Mouse (Mus musculus) heart, embryonic 15.5 days (tissue): ENCODE data around the gene Tango2. TPM values are rescaled to one million over a fixed set of nuclear protein-coding genes. Genes with fewer than 3 reads are reported as not detected.

Experiments
- ATAC-seq: fragments of 200-750 bp; cut with Nextera tagmentation; replicated peaks from 2 replicates; pipeline ENCODE4 v1.8.0; 2017; ENCODE audit warnings: low read depth, moderate TSS enrichment; ENCODE audit not compliant: insufficient number of reproducible peaks, insufficient read depth, low FRiP score
- H3K27ac ChIP-seq: fragments of 300-500 bp; sonication (generic); 2 replicates; pipeline ENCODE4 v1.5.1; 2015; ENCODE audit warnings: mild to moderate bottlenecking, inconsistent platforms
- H3K27me3 ChIP-seq: fragments of 300-500 bp; sonication (generic); 2 replicates; pipeline ENCODE4 v1.6.1; 2015; ENCODE audit warnings: inconsistent platforms
- H3K36me3 ChIP-seq: fragments of 300-500 bp; sonication (generic); 2 replicates; pipeline ENCODE4 v1.6.1; 2015; ENCODE audit warnings: mild to moderate bottlenecking, inconsistent platforms
- H3K4me1 ChIP-seq: fragments of 300-500 bp; sonication (generic); replicated peaks from 2 replicates; pipeline ENCODE4 v1.6.1; 2015; ENCODE audit warnings: inconsistent platforms
- H3K4me2 ChIP-seq: fragments of 300-500 bp; sonication (generic); 2 replicates; pipeline ENCODE4 v1.6.1; 2015; ENCODE audit warnings: inconsistent platforms, mild to moderate bottlenecking, moderate library complexity
- H3K4me3 ChIP-seq: fragments of 300-500 bp; sonication (generic); 2 replicates; pipeline ENCODE4 v1.5.1; 2015; ENCODE audit warnings: mild to moderate bottlenecking, inconsistent platforms
- H3K9ac ChIP-seq: fragments of 300-500 bp; sonication (generic); 2 replicates; pipeline ENCODE4 v1.6.1; 2015; ENCODE audit warnings: mild to moderate bottlenecking, inconsistent platforms
- H3K9me3 ChIP-seq: fragments of 300-500 bp; sonication (generic); replicated peaks from 2 replicates; pipeline ENCODE4 v1.6.1; 2016; ENCODE audit warnings: inconsistent platforms
- WGBS: fragments of 180-500 bp; shearing (Covaris S2); methylation state at CpG from one replicate; pipeline ENCODE4 v1.1.7; 2015; ENCODE audit warnings: mixed read lengths; 5-methylcytosine and 5-hydroxymethylcytosine counted together
- polyA plus RNA-seq: library from polyadenylated mRNA; unstranded; fragments of >200 nt; fragmentation: Nextera tagmentation; extraction: Ambion mirVana; gene quantifications from 2 replicates; pipeline ENCODE4 v1.2.1, GENCODE M21; 2015

The Tango2 gene
- 61.4 and 61.5 TPM in 2 replicates for polyA plus RNA-seq

- WGBS = under 1% methylated on average over 42 of the region's 44 CpGs
- Histone ChIP-seq H3K27ac (peak within 1 kb of the TSS; percentile 28), H3K4me3 (peak within 1 kb of the TSS; percentile 74)
These were observed at the start of gene Tango2, which contains the start of gene Arvcf for GRCm38 (mm10) chr16:18347931-18348600. Gene Tango2 (minus strand): TSS chr16:18348103. Gene Arvcf (plus strand): TSS chr16:18348182.

GRCm38 (mm10) chr16:18396791-18397621 is 49.1 kb upstream of the Tango2 start:
- Histone ChIP-seq H3K9ac (no peak overlapping the region), H3K36me3 (peaks cover 43% of the 10 kb centered on the region), H3K9me3 (no peaks in the 10 kb centered on the region), H3K4me2 (no peak overlapping the region), H3K4me3 (no peak overlapping the region), H3K27me3 (no peaks in the 10 kb centered on the region), H3K27ac (peak overlapping the region; percentile 95), H3K4me1 (peaks cover 57% of the 10 kb centered on the region)
- 94% methylated on average over 27 of the region's 27 CpGs for WGBS
- ATAC-seq = no peak

More at GRCm38 (mm10) chr16:18347931-18348600, at the start of gene Tango2, which contains the start of gene Arvcf:
- H3K36me3 ChIP-seq = no peaks in the 10 kb centered on the region
- peak; percentile 84 for ATAC-seq
- no peaks in the 10 kb centered on the region for H3K9me3 ChIP-seq
- peak within 1 kb of the TSS; percentile 97 for H3K4me2 ChIP-seq
- peak within 1 kb of the TSS; percentile 70 for H3K9ac ChIP-seq
- H3K27me3 ChIP-seq = peaks cover 22% of the 10 kb centered on the region
- peaks cover 30% of the 10 kb centered on the region for H3K4me1 ChIP-seq

GRCm38 (mm10) chr16:18396201-18396600 is 48.3 kb upstream of the Tango2 start:
- Histone ChIP-seq H3K9me3 (no peaks in the 10 kb centered on the region), H3K9ac (peak overlapping the region; percentile 22; the same call in 1 of the 2 replicates), H3K27me3 (no peaks in the 10 kb centered on the region), H3K4me2 (peak overlapping the region; percentile 37), H3K4me3 (no peak overlapping the region), H3K27ac (peak overlapping the region; percentile 95), H3K36me3 (peaks cover 35% of the 10 kb centered on the region), H3K4me1 (peaks cover 57% of the 10 kb centered on the region)
- 51% methylated on average over 2 of the region's 2 CpGs for WGBS
- ATAC-seq = no peak

GRCm38 (mm10) chr16:18395620-18396036 is 47.7 kb upstream of the Tango2 start:
- H3K36me3 ChIP-seq = peaks cover 35% of the 10 kb centered on the region
- peaks cover 51% of the 10 kb centered on the region for H3K4me1 ChIP-seq
- H3K9me3 ChIP-seq = no peaks in the 10 kb centered on the region
- peak overlapping the region; percentile 95 for H3K27ac ChIP-seq
- 24% methylated on average over 6 of the region's 7 CpGs for WGBS
- no peaks in the 10 kb centered on the region for H3K27me3 ChIP-seq
- H3K4me3 ChIP-seq = no peak overlapping the region
- ATAC-seq = peak; percentile 37
- peak overlapping the region; percentile 22 for H3K9ac ChIP-seq
- H3K4me2 ChIP-seq = peak overlapping the region; percentile 37

DNA sequence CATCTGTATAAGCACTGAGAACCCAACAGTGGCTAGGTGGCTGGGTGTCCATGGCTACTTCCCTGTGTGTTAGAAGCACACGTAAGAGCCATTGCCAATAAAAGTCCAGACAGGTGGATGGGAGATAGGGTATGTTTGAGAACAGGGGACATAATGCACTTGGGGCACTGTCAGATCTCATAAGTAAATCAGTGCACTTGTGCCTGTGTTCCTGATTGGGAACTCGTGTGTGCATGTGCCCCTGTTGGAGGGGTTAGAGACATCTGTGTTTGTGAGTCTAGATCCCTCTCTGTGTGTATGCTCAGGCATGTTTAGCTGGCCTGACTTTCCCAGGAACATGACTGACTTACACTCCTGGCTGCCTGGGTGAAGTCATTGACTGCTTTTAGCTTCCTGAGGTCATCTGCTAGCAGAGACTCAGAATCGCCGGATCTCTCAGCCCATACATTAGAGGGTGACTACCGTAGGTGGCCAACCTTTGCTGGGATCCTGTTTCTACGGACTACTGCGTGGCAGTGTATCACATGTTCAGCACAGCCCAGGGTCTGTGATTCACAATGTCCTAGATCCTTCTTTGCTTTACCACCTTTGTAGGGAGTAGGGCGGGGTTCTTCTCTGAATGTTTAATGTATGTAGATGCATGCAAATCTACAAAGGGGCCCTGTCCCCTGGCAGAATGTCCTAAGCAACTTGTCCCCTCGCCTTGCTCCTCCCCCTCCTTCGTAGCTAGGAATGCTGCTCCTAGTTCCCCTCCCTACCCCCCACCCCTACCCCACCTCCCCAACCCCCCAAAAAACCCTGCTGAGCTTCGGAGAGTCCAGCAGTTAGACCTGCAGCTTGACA is 47.1 kb upstream of the Tango2 start:
- H3K27ac ChIP-seq = peak overlapping the region; percentile 95
- H3K9ac ChIP-seq = peak overlapping the region; percentile 42
- H3K9me3 ChIP-seq = no peaks in the 10 kb centered on the region
- 0 out of 2 replicates have a peak overlapping the region, but pooled peaks have one; percentile 11 for H3K4me3 ChIP-seq
- H3K4me2 ChIP-seq = peak overlapping the region; percentile 37
- H3K4me1 ChIP-seq = peaks cover 45% of the 10 kb centered on the region
- H3K36me3 ChIP-seq = peaks cover 30% of the 10 kb centered on the region
- ATAC-seq = peak; percentile 40; the same call in 1 of the 2 replicates
- no peaks in the 10 kb centered on the region for H3K27me3 ChIP-seq
- WGBS = 20% methylated on average over 11 of the region's 11 CpGs

DNA sequence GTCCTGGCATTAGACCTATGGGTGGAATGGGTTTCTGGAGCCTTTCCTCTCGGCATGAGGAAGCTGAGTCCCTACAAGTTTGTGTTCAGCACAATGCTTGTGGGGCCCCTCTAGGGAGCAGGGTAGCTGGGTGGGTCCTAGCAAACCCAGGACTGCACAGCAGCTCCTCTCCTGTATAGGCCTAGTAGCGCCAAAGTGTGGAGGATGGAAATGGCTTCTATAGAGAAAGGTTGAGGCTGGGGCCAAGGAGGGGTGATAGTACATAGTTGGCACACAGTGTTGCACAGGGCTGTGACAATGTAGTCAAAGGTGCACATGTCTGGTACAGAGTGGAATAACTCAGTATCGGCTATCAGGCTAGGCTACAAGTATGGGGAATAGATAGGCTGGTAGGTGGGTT is 46.2 kb upstream of the Tango2 start:
- Histone ChIP-seq H3K4me1 (peaks cover 46% of the 10 kb centered on the region), H3K27me3 (no peaks in the 10 kb centered on the region), H3K4me2 (peak overlapping the region; percentile 94), H3K4me3 (peak overlapping the region; percentile 68), H3K27ac (peak overlapping the region; percentile 95), H3K9ac (0 out of 2 replicates have a peak overlapping the region, but pooled peaks have one; percentile 82), H3K36me3 (peaks cover 20% of the 10 kb centered on the region), H3K9me3 (no peaks in the 10 kb centered on the region)
- 64% methylated on average over 3 of the region's 3 CpGs for WGBS
- no peak for ATAC-seq

GRCm38 (mm10) chr16:18393595-18393994 is 45.7 kb upstream of the Tango2 start:
- Histone ChIP-seq H3K9ac (peak overlapping the region; percentile 82), H3K4me1 (peaks cover 50% of the 10 kb centered on the region)

DNA sequence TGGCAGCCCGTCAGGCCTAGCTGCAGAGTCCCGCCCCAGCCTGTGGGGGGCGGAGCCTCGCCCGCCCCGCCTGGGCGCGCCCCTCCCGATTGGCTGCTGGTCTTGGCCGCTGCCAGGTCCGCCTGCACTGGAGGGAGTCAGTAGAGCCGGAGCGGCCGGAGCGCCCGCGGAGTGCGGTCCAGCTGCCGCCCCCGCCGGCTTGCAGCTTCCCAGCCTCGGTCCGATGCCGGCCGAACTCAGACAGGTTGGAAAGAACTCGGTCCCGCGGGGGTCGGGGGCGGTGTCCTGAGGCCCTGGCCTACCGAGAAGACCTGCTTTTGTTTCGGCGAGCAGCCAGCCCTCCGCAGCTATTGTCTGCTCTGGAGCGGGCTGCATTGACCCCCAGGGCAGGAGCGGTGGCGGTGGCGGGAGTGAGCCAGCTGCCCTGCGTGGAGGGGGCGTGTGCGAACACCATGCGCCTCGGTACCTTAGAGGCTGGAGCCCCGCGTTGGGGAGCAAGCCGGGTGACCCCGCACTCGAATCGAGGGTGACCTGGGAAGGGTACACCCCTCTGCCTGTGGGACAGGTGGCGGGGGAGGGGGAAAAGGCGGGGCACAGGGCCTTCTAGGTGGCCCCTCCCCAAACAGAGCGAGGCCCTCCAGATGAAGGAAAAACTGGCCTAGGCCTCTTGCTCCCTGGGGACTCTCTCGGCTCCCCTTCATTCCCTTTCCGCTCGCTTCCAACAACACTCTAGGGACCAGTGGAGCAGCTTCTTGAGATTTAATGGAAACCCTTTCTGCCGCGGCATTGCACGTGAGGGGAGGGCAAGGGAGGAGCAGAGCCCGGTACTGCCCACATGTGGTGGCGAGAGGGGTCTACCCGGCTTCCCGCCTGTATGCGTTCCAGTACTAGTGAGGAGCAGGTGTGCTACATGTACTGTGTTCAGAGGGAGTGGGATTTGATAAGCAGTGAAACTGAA is 44.8 kb upstream of the Tango2 start:
- Histone ChIP-seq H3K9ac (peak overlapping the region; percentile 82), H3K4me1 (peaks cover 59% of the 10 kb centered on the region), H3K36me3 (peaks cover 7% of the 10 kb centered on the region), H3K27me3 (no peaks in the 10 kb centered on the region), H3K4me2 (peak overlapping the region; percentile 94), H3K9me3 (no peaks in the 10 kb centered on the region), H3K4me3 (peak overlapping the region; percentile 68), H3K27ac (peak overlapping the region; percentile 95)
- under 1% methylated on average over 62 of the region's 63 CpGs for WGBS
- peak; percentile 76 for ATAC-seq

More at GRCm38 (mm10) chr16:18393595-18393994, 45.7 kb upstream of the Tango2 start:
- peak overlapping the region; percentile 68 for H3K4me3 ChIP-seq
- H3K27me3 ChIP-seq = no peaks in the 10 kb centered on the region
- WGBS = 54% methylated on average over 5 of the region's 5 CpGs
- H3K36me3 ChIP-seq = peaks cover 16% of the 10 kb centered on the region
- H3K27ac ChIP-seq = peak overlapping the region; percentile 95
- no peak for ATAC-seq
- H3K9me3 ChIP-seq = no peaks in the 10 kb centered on the region
- H3K4me2 ChIP-seq = peak overlapping the region; percentile 94

GRCm38 (mm10) chr16:18391728-18392127 is 43.8 kb upstream of the Tango2 start:
- no peak overlapping the region for H3K9ac ChIP-seq
- ATAC-seq = no peak
- 83% methylated on average over 3 of the region's 3 CpGs for WGBS

GRCm38 (mm10) chr16:18391127-18391526 is 43.2 kb upstream of the Tango2 start:
- no peak overlapping the region for H3K9ac ChIP-seq
- 93% methylated on average over 3 of the region's 3 CpGs for WGBS
- no peak overlapping the region for H3K4me3 ChIP-seq
- peaks cover 61% of the 10 kb centered on the region for H3K4me1 ChIP-seq
- H3K9me3 ChIP-seq = no peaks in the 10 kb centered on the region
- H3K36me3 ChIP-seq = no peaks in the 10 kb centered on the region
- no peak overlapping the region for H3K4me2 ChIP-seq
- no peak overlapping the region for H3K27ac ChIP-seq
- no peaks in the 10 kb centered on the region for H3K27me3 ChIP-seq
- no peak for ATAC-seq

More at GRCm38 (mm10) chr16:18391728-18392127, 43.8 kb upstream of the Tango2 start:
- Histone ChIP-seq H3K27ac (no peak overlapping the region), H3K27me3 (no peaks in the 10 kb centered on the region), H3K9me3 (no peaks in the 10 kb centered on the region), H3K4me2 (peak overlapping the region; percentile 94; the same call in 1 of the 2 replicates), H3K36me3 (no peaks in the 10 kb centered on the region), H3K4me1 (peaks cover 67% of the 10 kb centered on the region), H3K4me3 (no peak overlapping the region)
